Mouse (Mus musculus) R1 (cell line): Measurements from ENCODE around the gene Rgp1.
"Not testable (repeated sequence)": the region's sequence is repeated elsewhere in the genome, so short reads cannot be mapped to it uniquely, and the experiment has no call there.

Experiments used
- DNase-seq: peaks from one replicate; pipeline ENCODE4 v3.0.0-alpha.2; 2018; ENCODE audit warnings: low read depth, low spot score

Gene Rgp1

DNA sequence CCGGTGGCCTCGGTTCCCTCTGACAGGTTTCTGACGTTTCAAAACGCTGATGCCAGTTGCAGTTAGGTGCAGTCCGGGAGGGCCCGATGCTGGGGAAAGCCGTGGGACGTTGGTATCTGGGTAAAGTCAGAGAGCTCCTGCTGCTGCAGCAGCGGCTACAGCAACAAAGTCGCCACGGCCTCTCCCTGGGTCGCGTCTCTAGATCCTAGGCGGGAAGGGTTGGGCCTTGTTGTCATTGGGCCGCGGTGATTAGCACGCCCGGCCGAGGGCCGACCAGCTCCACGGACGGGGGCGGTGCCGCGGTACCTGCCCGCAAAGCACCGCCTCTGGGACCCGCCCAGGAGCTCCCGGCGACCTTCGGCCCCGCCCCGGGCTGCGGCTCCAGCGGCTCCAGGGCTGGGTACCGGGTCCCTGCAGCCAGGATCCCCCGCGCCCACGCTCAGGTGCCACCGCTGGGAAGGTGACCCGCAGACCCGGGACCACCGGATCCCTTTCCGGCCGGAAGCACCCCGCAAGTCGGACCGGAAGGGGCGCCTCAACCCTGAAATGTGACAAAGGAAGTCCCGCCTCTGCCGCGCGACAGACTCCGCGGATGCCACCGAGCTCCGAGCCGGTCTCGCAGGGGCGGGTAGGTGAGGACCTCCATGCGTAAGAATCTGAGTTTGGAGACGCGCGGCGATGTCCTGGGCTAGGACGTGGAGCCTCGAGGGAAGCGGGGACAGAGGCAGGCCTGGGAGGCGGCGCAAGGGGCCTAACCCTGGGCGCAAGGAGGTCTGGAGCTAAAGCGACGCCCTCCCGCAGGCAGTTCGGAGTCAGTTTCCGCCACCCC lies at the start of gene Rgp1, which contains the start of gene Gba2:
Gene Rgp1, plus strand, starts transcription at position 340 of the 829 bp plus-strand sequence.
Gene Gba2, minus strand, starts transcription at position 498 of the 829 bp plus-strand sequence.
- DNase-seq = peak; percentile 92

DNA sequence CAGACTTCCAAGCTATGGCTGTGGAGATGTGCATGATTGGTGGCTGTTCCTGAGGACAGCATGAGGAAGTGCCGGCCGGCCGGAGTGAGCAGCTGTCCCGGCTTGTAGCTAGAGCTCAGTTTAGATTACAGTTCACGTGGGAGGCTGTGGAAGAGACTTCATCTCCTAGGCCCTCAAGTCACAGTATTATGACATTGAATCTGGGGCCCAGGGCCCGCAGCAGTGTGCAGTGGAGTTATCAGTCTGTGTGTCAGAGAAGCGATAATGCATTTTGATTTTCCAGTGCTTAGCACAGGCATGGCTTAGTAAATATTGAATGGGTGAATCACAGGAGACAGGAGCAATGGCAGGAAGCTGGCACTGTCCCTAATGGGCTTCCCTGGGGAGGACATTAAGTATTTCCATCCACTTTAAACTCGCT lies 48.4 kb upstream of the Rgp1 start:
- DNase-seq = no peak

DNA sequence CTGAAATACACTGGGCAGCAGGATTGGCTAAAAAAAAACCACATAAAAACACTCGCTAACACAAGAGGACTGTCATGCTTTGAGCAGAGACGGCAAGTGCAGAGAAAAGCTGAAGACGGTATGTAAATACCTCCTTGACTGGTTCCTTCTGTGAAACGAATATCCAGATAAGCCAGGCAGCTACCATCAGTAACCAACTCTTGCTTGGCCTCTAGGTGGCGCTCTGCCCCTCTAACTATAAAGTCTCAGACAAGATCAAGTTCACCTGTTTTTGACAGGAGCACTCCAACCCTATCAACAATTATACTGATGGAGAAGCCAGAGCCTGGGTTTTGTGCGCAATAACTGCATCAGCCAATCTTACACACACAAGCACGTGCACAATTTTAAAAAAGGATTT lies 47.9 kb upstream of the Rgp1 start:
- peak; percentile 88 for DNase-seq

DNA sequence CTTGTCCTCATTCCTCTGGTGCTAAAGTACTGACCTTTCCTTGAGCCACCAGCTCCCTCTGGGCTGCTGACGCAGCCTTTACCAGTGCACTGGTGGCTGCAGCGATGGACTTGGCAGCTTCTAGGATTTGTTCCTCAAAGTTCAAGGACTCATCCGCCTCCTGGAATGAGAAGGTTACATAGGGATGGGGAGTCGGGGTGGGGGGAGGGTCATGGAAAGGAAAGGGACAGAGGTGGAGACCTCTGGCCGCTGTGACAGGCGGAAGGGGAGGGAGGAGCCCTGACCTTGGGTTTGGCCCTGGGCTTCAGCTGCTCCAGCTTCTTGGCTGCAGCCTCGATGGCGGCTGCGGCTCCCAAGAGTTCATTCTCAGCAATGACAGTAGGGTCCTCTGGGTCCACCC lies 45.2 kb upstream of the Rgp1 start:
- no peak for DNase-seq

DNA sequence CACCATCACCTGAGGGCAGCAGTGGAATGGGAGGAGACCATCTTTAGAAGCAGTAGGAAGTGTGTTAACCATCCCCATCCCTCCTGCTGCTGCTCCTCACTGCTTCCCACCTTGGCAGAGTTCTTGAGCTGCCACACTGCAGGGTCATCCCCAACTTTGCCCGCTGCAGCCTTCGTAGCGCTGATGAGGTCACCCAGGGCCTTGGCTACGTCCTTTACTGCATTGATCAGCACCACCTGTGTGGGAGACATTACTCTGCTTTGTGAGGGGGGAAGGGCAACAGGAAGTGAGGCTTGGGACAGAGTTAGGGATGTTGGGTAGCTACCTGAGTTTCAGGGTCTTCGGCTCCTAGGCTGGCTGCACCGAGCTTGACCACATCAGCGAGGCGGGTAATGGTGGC lies 42.9 kb upstream of the Rgp1 start:
- DNase-seq = no peak

DNA sequence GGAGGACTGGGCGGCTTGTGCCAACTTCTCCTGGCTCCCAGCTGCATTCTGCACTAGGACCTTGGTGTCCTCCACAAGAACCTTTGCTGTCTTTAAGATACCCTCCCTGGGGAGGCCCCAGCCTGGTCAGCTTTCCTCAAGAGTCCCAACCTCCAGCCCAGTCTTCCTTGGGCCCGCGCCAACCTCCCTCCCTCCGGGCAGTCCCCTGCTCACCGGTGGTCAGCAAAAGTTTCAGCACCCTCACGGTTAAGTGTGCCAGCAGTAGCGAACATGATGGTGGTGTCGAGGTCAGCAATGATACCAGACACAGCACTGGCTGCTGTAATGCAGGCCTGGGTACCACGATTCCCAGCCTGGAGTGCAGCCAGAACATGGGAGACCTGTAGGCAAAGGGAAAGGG lies 42.5 kb upstream of the Rgp1 start:
- DNase-seq = no peak

DNA sequence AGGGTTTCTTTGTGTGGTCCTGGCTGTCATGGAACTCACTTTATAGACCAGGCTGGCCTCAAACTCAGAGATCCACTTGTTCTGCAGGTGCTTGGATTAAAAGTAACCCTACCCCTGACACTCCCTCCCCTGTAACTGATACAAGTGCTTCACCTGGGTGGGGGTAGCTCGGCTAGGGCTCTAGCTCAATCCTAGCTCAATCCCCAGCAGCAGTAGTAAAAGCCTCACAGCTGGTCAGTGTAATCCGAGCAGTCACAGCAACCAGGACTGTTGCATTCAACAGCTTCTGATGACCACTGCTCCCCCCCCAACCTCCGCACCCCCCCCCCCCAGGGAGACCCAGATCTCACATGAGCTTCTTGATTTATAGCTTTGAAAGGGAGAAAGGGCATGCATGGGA lies 36.5 kb upstream of the Rgp1 start:
- no peak for DNase-seq

DNA sequence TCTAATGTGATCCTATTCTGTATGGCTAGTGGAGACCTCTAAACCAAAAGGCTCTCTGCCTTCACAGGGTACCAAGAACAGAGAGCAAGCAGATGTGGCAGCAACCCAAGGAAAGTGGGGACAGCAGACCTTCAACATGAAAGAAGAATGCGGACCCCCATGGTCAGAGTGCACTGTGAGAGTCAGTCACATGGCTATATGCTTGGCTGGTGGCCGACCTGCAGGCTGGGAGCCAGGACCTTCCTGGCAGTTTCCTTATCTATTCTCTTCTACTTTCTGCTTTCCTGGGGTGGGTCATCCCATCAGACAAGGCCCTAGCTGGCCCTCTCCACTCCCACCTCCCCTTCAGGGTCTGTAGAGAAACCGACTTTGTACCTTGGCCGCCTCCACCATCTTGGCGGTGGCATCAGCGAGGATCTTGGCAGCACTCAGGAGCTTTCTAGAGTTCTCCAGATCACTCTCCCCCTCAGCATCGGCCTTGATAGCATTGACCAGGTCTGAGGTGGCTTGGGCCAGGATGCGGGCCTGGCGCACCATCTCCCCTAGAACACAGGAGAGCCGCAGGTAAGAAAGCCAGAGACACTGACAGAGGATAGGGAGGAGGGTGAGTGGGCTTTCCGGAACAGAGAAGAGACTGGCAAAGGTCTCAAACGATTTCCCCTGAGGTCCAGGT lies 32.0 kb upstream of the Rgp1 start:
- DNase-seq = no peak

DNA sequence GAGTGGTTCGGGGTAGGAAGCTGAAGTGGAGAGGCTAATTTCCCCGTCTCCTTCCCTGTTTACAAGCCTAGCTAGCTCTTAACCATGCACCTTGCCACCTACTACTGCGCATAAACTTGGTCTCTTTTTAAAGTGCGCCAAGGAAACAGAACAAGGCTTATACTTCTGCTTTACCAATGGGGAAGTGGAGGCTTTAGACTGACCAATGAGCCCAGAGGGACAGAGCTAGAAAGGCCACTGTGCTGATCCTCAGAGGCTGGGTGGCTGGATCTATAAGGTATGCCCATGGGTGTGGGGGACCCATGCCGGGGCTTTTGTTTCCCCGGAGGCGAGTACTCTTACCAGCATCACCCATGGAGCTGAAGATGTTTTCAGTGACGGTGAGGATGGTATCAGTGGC lies 31.4 kb upstream of the Rgp1 start:
- DNase-seq = no peak

DNA sequence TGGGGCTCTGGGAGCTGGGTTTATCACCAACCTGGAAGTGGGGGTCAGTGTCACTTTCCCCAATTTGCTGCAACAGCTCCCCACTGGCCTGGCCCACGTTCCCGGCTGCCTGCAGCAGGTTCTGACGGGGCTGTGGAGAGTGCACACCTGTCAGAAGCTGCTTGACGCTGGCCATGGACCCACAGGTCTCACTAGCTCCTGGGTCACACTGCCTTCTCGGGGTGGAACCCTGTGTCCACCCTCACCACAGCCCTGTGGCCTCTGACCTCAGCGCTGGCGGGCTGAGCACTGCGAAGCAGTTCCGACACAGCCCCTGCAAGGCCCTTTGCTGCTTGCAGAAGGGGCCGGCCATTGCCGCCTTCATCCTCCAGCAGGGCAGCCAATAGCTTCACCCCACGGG lies 29.5 kb upstream of the Rgp1 start:
- no peak for DNase-seq

DNA sequence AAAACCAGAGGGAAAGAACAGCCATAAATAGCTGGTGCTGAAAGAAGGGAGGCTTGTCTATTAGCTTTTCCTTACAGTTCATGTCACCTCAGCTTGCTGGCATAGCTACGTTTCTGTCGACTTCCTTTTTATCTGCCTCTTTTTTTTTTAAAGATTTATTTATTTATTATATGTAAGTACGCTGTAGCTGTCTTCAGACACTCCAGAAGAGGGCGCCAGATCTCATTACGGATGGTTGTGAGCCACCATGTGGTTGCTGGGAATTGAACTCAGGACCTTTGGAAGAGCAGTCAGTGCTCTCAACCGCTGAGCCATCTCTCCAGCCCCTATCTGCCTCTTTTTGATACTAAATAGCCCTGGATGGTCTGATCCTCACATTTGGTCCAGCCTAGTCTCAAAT lies 26.7 kb upstream of the Rgp1 start:
- not testable (repeated sequence) for DNase-seq

DNA sequence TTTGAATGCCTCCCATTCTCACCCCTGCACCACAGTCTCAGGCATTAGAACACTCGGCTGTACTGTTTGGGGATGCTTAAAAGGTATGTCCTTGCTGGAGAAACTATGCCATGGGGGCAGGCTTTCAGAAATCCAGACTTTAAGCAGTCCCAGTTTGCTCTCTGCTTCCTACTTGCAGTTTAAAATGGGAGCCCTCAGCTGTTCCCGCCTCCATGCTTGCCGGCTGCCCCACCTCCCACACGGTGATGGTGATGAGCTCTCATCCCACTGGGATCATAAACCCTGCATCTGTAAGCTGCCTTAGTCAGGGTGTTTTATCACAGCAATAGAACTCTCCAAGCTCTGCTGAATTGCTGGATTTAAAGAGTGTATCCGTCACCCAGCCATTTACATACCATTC lies 26.1 kb upstream of the Rgp1 start:
- no peak for DNase-seq

DNA sequence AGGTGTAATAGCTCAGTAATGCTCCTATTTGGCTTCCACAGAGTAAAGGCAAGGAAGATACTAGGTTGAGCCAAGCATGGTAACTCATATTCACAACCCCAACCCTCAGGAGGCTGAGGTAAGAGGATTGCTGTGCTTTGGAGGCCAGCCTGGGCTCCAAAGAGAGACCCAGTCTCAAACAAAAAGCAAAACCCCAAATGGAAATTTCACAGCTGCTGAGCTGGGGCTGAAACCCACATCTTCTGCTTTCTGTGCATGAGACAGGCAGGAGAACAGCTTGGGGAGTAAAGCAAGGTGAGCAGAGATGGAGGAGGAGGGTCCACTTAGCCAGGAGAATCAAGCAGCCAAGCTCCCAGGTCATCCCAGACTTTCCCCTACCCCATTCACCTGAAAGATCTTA lies 24.6 kb upstream of the Rgp1 start:
- no peak for DNase-seq

DNA sequence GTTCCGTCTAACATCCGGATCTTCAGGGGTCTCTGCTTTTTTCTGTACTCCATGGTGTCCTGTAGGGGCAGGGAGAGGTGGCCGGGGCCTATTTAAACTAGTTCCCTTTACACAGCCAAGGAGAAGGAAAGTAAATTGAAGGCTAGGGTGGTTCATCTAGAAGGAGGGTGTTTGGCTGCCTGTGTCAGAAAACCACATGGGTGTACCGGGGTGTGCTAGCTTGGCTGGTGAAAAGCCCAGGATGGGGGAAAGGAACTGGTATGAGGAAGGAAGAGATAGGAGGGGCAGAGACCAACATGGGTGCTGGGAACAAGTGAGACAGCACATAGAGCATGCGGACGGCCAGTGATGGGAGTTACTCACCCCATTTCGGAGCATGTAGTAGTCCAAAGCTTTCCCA lies 22.6 kb upstream of the Rgp1 start:
- no peak for DNase-seq

DNA sequence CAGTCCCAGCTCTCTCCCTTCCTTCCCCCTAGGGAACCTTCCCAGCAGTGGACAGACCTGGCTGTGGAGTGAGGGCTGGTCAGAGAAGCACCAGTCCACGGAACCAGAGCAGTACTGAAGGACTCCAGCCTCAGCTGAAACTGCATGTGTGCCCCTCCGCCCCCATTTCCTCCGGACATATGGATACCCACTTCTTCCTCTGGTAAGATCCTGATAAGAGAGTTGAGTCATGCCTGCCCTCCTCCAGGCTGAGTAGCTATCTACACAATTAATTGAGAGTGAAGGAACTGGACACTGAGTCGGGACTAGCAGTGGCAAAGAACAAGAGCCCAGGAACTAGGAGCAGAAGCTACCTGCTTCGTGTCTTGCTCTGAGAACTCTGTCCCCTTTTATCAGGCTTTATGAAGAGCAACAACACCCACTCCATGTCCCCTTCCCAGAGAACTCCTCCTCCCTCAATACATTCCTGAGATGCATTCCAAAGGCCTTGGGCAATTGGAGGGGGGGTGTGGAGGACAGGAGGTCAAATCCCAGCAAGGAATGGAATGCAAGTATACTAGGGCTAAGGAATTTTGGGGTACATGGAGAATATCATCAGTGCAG lies 20.4 kb upstream of the Rgp1 start:
- peak; percentile 97 for DNase-seq

DNA sequence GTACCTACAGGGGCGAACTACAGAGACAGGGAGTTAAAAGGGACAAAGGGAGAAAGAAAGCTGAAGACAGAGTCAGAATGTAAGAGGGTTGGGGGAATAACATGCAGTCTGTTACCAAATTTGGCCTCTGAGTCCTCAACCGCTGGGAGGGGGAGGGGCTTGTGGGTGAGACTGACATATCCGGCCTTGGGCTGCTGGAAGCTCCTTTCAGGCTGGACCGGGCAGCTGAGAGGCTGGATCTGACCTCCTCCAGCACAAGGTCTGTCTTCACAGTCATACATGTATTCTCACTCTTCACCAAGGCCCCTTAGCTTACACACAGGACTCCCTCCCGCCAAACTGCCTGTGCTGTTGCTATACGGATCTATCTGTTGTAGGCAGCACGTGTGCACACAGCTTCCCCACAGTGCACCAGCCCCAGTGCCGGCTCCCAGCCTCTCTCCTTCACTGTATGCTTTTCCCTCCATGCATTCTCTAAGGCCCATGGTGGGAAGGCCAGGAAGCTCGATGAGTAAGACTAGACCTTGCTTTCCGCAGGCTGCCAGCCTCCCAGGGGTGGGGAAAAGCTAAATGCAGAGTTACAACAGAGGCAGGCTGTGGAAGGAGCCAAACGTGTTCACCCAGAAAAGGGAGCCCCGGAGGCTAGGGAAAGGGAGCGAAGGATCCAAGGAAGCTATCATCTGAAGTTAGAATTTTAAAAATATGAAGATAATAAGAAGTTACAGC lies 19.7 kb upstream of the Rgp1 start:
- no peak for DNase-seq

DNA sequence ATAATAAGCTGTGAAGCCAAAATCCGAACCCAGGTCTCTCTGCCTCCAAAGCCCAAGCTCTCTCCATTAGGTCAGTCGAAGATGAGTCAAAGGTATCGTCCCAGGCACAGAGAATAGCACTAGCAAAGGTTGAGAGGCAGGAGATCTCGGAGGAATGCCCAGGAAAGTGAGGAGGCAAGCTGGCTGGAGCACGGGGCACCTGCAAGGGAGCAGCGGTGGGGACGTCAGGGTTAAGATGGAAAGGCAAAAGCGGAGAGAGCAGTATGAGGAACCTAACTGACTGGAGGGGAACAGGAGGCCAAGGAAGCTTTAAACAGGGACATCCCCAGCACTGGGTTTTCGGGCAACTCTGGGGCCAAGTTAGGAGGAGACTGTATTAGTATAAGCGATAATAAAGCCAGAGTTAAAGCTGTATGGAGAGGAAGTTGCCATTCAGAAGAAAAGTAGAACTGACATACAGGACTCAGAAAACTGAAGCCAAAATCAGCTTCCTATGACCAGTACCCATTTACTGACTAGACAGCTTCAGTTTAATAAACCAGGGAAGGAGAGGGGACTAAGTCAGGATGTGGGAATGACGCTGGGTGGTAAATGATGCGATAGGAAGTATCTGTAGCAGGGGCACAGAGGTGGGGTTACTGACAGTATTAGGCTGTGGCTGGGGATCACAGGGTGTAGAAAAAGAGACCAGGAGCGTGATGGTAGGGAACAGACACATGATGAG lies 18.8 kb upstream of the Rgp1 start:
- DNase-seq = no peak

DNA sequence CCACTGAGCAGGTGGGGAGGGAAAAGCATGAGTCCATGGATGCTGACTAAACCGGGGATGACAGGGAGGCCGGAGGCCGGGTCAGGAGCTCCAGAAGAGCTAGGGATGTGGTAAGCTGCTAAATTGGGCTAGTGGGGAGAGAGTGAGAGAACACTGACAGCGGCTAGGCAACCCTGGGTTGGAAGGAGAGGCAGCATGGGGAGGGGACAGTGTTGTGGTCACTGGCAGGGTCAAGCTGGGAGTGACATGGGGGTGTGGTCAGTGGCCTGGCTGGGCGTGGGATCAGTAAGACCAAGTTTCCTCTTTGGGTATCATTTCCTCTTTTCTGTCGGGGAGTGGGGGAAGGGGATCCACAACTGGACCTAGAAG lies 18.3 kb upstream of the Rgp1 start:
- DNase-seq = no peak

DNA sequence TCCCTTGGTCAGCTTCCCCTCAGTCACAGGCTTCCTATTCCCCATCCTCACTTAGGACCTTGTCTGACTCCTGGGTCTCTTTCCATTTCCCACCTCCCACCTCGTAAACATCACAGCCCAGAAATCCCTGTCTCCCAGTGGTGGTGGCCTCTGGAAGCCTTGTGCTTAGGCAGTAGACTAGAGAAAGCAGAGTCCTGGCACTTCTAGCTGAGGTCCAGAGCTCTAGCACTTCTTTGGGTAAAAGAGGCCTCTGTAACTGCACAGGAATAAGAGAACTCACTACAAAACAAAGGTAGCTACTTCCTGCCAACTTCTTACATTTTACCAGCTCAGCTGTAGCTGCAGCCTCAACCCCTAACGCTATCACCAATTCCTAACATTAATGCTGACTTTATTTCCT lies 17.5 kb upstream of the Rgp1 start:
- DNase-seq = no peak

DNA sequence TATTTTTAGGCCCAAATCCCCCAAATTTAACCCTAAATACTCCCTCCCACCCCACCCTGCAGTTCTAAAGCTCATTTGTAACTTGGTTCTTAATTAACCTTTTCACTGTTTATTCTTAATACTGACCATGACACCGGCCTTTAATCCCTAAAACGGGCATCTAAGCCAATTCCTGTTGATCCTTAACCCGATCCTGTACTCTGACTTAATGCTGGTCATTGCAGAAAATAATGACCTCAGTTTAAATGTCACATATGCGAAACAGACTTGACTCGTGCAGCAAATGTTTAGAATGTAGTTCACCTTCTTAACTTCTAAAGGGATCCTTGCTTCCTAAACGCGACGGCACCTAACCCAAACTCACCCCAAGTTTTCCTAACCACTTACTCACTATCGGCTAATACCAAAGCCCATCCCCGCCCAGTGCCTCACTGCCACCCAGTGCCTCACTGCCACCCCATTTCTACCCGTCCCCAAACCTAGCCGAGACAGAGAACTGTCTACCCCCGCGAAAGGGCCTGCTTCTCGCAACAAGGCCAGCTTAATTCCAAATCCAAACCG lies 17.0 kb upstream of the Rgp1 start:
- DNase-seq = no peak
